Mouse (Mus musculus) spleen, adult 2 months (tissue): Measurements from ENCODE around the gene She.

Experiments used
- CTCF ChIP-seq: fragments of 200-500 bp; IDR thresholded peaks from 2 replicates; pipeline ENCODE4 v1.5.1; 2011; ENCODE audit warnings: mild to moderate bottlenecking, inconsistent platforms; ENCODE audit not compliant: insufficient read depth, insufficient read length, insufficient replicate concordance; ENCODE audit errors: extremely low read depth
- POLR2A ChIP-seq: fragments of 200-500 bp; IDR thresholded peaks from 2 replicates; pipeline ENCODE4 v1.6.1; 2011; ENCODE audit warnings: low read depth, low read length, inconsistent platforms

DNA sequence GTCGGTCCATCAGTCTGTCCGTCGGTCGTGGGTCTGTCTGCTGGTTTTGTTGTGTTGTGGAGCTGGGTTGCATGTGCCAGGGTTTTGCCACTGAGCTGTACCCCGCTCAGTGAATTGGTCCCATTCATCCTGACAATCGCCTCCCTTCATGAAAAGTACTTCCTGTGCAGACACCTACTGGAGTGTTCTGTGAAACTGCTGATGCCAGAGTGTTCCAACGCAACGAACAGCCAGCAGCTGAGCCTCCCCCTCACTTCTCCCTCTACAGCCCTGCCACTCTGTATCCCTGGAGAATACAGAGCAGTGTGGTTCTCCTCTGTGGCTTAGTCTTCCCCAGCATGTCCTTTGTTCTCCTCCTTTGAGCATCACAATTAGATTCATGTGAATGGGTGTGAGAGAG is 27.7 kb downstream of the She start:
- TF ChIP-seq CTCF (no peak), POLR2A (no peak)
